Mouse (Mus musculus): ENCODE data around the gene Cd19. TPM values are rescaled to one million over a fixed set of nuclear protein-coding genes. Genes with fewer than 3 reads are reported as not detected.
A peak's percentile ranks its signal among the peaks of the same experiment; 100 is the strongest.

Gene Cd19
- total and polyA plus RNA-seq, 3 experiments, result not detected

- Histone ChIP-seq H3K27ac (ENCODE audit: control insufficient read depth, low read depth, low read length) (no peak overlapping the region), H3K36me3 (ENCODE audit: control insufficient read depth in 1 of 2, insufficient read depth in 2 of 2, low read length in 2 of 2) (peaks cover 0 to 17% of the 10 kb centered on the region in 2 experiments; a peak in 2 of 4 replicates), H3K4me1 (ENCODE audit: control insufficient read depth in 1 of 2, insufficient read depth in 2 of 2, low read length in 2 of 2) (peaks cover 10 to 19% of the 10 kb centered on the region in 2 experiments), H3K27me3 (ENCODE audit: control insufficient read depth in 1 of 2, insufficient read depth in 2 of 2, low read length in 2 of 2) (no peaks in the 10 kb centered on the region), H3K9me3 (replicated peaks; ENCODE audit: insufficient read depth, low read length) (no peaks in the 10 kb centered on the region), H3K79me2 (ENCODE audit: control insufficient read depth, insufficient read depth, low read length, poor library complexity) (no peaks in the 10 kb centered on the region), H3K9ac (ENCODE audit: control insufficient read depth, low read depth, low read length, poor library complexity, severe bottlenecking) (no peak overlapping the region), H3K4me3 (ENCODE audit: control insufficient read depth in 1 of 2, insufficient read depth in 1 of 2, low read depth in 2 of 2, low read length in 2 of 2) (no peak overlapping the region)
- no peak for DNase-seq (ENCODE audit: low read depth, low spot score)
- no peak for TF ChIP-seq MAFK (IDR thresholded peaks at IDR 0.05; ENCODE audit: borderline replicate concordance, low read depth, low read length)
- no peak for TF ChIP-seq MYB (IDR thresholded peaks at IDR 0.05; ENCODE audit: low read depth, low read length)
- no peak for TF ChIP-seq GATA1 (IDR thresholded peaks at IDR 0.05; ENCODE audit: low read depth, low read length)
These were observed 48.9 kb upstream of the Cd19 start for GRCm38 (mm10) chr7:126463547-126463946.

- H3K9ac ChIP-seq (ENCODE audit: control insufficient read depth, low read depth, low read length, poor library complexity, severe bottlenecking), result peak within 1 kb of the TSS; percentile 17; the same call in 1 of the 2 replicates
- no peak within 1 kb of the TSS for H3K27ac ChIP-seq (ENCODE audit: control insufficient read depth, low read depth, low read length)
- no peaks in the 10 kb centered on the region for H3K79me2 ChIP-seq (ENCODE audit: control insufficient read depth, insufficient read depth, low read length, poor library complexity)
- peaks cover 10 to 19% of the 10 kb centered on the region in 2 experiments for H3K4me1 ChIP-seq (ENCODE audit: control insufficient read depth in 1 of 2, insufficient read depth in 2 of 2, low read length in 2 of 2)
- H3K36me3 ChIP-seq (ENCODE audit: control insufficient read depth in 1 of 2, insufficient read depth in 2 of 2, low read length in 2 of 2), result peaks cover 0 to 17% of the 10 kb centered on the region in 2 experiments; a peak in 2 of 4 replicates
- H3K4me3 ChIP-seq (ENCODE audit: control insufficient read depth in 1 of 2, insufficient read depth in 1 of 2, low read depth in 2 of 2, low read length in 2 of 2), result no peak within 1 kb of the TSS
- no peaks in the 10 kb centered on the region for H3K9me3 ChIP-seq (replicated peaks; ENCODE audit: insufficient read depth, low read length)
- H3K27me3 ChIP-seq (ENCODE audit: control insufficient read depth in 1 of 2, insufficient read depth in 2 of 2, low read length in 2 of 2), result no peaks in the 10 kb centered on the region
- no peak for DNase-seq (ENCODE audit: low read depth, low spot score)
- no peak for TF ChIP-seq MAX (IDR thresholded peaks at IDR 0.05; ENCODE audit: low read length)
- TF ChIP-seq MYB (IDR thresholded peaks at IDR 0.05; ENCODE audit: low read depth, low read length), result no peak
- no peak for TF ChIP-seq POLR2AphosphoS2 (IDR thresholded peaks at IDR 0.05; ENCODE audit: low read length)
These were observed 48.3 kb upstream of the Cd19 start, which contains the start of gene Atp2a1 for GRCm38 (mm10) chr7:126463004-126463403. TSS of gene Atp2a1 (minus strand) at chr7:126463108.

- Histone ChIP-seq H3K27ac (ENCODE audit: control insufficient read depth, low read depth, low read length) (no peak overlapping the region), H3K79me2 (ENCODE audit: control insufficient read depth, insufficient read depth, low read length, poor library complexity) (no peaks in the 10 kb centered on the region), H3K4me1 (ENCODE audit: control insufficient read depth in 1 of 2, insufficient read depth in 2 of 2, low read length in 2 of 2) (peaks cover 18 to 23% of the 10 kb centered on the region in 2 experiments), H3K9ac (ENCODE audit: control insufficient read depth, low read depth, low read length, poor library complexity, severe bottlenecking) (no peak overlapping the region), H3K4me3 (ENCODE audit: control insufficient read depth in 1 of 2, insufficient read depth in 1 of 2, low read depth in 2 of 2, low read length in 2 of 2) (no peak overlapping the region), H3K9me3 (replicated peaks; ENCODE audit: insufficient read depth, low read length) (no peaks in the 10 kb centered on the region), H3K27me3 (ENCODE audit: control insufficient read depth in 1 of 2, insufficient read depth in 2 of 2, low read length in 2 of 2) (no peaks in the 10 kb centered on the region), H3K36me3 (ENCODE audit: control insufficient read depth in 1 of 2, insufficient read depth in 2 of 2, low read length in 2 of 2) (peaks cover 0 to 19% of the 10 kb centered on the region in 2 experiments; a peak in 2 of 4 replicates)
- TF ChIP-seq E2F4 (IDR thresholded peaks at IDR 0.05; ENCODE audit: borderline replicate concordance, low read depth, low read length), result no peak
- no peak for DNase-seq (ENCODE audit: low read depth, low spot score)
These were observed 46.9 kb upstream of the Cd19 start for GRCm38 (mm10) chr7:126461626-126462025.

- no peak overlapping the region for H3K27ac ChIP-seq (ENCODE audit: control insufficient read depth, low read depth, low read length)
- no peaks in the 10 kb centered on the region for H3K9me3 ChIP-seq (replicated peaks; ENCODE audit: insufficient read depth, low read length)
- DNase-seq (ENCODE audit: low read depth, low spot score), result no peak
- peaks cover 21 to 29% of the 10 kb centered on the region in 2 experiments for H3K4me1 ChIP-seq (ENCODE audit: control insufficient read depth in 1 of 2, insufficient read depth in 2 of 2, low read length in 2 of 2)
- no peak overlapping the region for H3K9ac ChIP-seq (ENCODE audit: control insufficient read depth, low read depth, low read length, poor library complexity, severe bottlenecking)
- no peak overlapping the region for H3K4me3 ChIP-seq (ENCODE audit: control insufficient read depth in 1 of 2, insufficient read depth in 1 of 2, low read depth in 2 of 2, low read length in 2 of 2)
- peaks cover 0 to 23% of the 10 kb centered on the region in 2 experiments; a peak in 2 of 4 replicates for H3K36me3 ChIP-seq (ENCODE audit: control insufficient read depth in 1 of 2, insufficient read depth in 2 of 2, low read length in 2 of 2)
- H3K27me3 ChIP-seq (ENCODE audit: control insufficient read depth in 1 of 2, insufficient read depth in 2 of 2, low read length in 2 of 2), result no peaks in the 10 kb centered on the region
- H3K79me2 ChIP-seq (ENCODE audit: control insufficient read depth, insufficient read depth, low read length, poor library complexity), result no peaks in the 10 kb centered on the region
- no peak for TF ChIP-seq TAL1 (IDR thresholded peaks at IDR 0.05; ENCODE audit: low read length)
- TF ChIP-seq ZMIZ1 (IDR thresholded peaks at IDR 0.05; ENCODE audit: low read depth, low read length), result no peak
- TF ChIP-seq EP300 (IDR thresholded peaks at IDR 0.05; ENCODE audit: low read depth in 1 of 2, low read length in 2 of 2), result no peak
- TF ChIP-seq MYC (IDR thresholded peaks at IDR 0.05; ENCODE audit: low read depth, low read length), result no peak
- TF ChIP-seq MXI1 (IDR thresholded peaks at IDR 0.05; ENCODE audit: low read depth, low read length), result no peak
- TF ChIP-seq MYB (IDR thresholded peaks at IDR 0.05; ENCODE audit: low read depth, low read length), result no peak
- TF ChIP-seq NRF1 (IDR thresholded peaks at IDR 0.05; ENCODE audit: insufficient read depth, low read depth, low read length, poor library complexity, severe bottlenecking), result no peak
- no peak for TF ChIP-seq ZC3H11A (IDR thresholded peaks at IDR 0.05; ENCODE audit: low read depth, low read length)
- no peak for TF ChIP-seq NELFE (IDR thresholded peaks at IDR 0.05; ENCODE audit: low read depth, low read length)
- no peak for TF ChIP-seq RAD21 (IDR thresholded peaks at IDR 0.05; ENCODE audit: low read depth, low read length)
- TF ChIP-seq MAFK (IDR thresholded peaks at IDR 0.05; ENCODE audit: borderline replicate concordance, low read depth, low read length), result no peak
- TF ChIP-seq ELF1 (IDR thresholded peaks at IDR 0.05; ENCODE audit: low read depth, low read length), result no peak
- TF ChIP-seq KAT2A (conservative IDR thresholded peaks at IDR 0.05; ENCODE audit: low read depth, low read length), result no peak
- TF ChIP-seq ZKSCAN1 (IDR thresholded peaks at IDR 0.05; ENCODE audit: low read depth, low read length), result no peak
- TF ChIP-seq TBP (IDR thresholded peaks at IDR 0.05; ENCODE audit: low read depth, low read length), result no peak
These were observed 46.1 kb upstream of the Cd19 start for GRCm38 (mm10) chr7:126460623-126461399.
